Mouse (Mus musculus) adrenal gland, postnatal 4 days (tissue): ENCODE data around the gene Prkcsh. TPM values are rescaled to one million over a fixed set of nuclear protein-coding genes. Genes with fewer than 3 reads are reported as not detected.

Source experiments
- DNase-seq, 2 experiments: peaks; one replicate each; pipeline ENCODE4 v3.0.0; 2021 to 2022; ENCODE audit warnings: low spot score in 2 of 2, mixed read lengths in 2 of 2
- total RNA-seq, 2 experiments: library from RNA; stranded (reverse); gene quantifications; 2 replicates each; pipeline ENCODE4 v1.2.3; 2021

Prkcsh gene
- total RNA-seq, 2 experiments from 2014 or later: 148 to 155 TPM

DNA sequence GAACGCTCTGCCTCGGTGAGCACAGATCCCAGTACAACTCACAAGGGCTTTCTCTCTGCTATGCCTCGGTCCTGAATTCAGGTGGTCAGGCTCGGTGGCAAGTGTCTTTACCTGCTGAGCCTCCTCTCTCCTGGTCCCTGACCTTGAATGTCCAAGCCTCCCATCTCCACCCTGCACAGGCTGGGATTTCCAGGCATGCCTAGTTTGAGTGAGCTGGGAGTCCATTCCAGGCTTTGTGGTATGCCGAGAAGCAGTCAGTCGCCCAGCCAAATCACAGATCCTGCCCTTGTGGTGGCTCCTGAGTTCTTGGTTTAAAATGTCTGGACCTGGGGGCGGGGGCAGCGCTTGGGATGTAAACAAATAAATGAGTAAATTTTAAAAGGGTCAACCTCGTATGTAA lies 44.7 kb downstream of the Prkcsh start:
- DNase-seq: no peak

DNA sequence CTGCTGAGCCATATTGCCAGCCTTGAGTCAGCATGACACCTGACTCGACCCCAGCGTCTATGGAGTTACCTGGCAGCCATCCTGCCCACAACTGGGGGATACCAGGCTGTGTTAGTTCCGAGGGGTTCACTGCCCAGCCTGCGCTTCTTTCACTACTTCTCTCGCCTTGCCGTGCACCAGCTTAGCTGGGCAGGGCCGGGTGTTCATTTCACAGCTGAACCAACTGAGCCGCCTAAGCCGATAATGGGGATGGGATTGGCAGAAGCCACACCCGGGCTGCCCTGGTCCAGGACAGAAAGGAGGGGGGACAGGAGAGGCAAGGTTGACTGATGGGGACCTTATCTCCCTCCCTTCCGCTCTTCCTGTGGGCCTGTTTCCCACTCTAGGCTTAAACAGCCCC lies 46.7 kb downstream of the Prkcsh start:
- DNase-seq: no peak

DNA sequence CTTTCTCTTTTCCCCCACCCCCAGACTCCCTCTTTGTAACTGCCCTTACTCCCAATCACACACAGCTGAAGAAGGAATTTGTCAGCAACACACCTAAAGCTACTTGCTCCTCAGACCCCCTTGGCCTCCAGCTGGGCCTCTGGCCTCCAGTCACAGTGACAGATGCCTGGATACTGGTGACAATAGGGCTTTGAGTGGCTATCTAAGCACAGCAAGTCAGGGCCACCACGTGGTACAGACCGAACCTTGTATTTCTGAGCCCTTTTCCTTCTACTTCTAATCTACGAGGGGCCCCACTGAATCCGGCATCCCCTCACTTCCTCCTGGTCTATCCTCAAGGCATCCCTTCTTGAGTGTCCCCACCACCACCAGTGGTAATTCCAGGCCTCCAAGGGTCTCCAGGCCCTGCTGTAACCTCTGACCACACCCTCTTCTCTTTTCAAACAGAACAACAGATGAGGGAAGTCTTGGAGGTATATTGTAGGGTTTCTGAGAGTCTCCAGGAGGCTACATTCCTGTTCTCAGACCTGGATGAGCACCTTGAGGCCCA lies 47.2 kb downstream of the Prkcsh start:
- DNase-seq: no peak

DNA sequence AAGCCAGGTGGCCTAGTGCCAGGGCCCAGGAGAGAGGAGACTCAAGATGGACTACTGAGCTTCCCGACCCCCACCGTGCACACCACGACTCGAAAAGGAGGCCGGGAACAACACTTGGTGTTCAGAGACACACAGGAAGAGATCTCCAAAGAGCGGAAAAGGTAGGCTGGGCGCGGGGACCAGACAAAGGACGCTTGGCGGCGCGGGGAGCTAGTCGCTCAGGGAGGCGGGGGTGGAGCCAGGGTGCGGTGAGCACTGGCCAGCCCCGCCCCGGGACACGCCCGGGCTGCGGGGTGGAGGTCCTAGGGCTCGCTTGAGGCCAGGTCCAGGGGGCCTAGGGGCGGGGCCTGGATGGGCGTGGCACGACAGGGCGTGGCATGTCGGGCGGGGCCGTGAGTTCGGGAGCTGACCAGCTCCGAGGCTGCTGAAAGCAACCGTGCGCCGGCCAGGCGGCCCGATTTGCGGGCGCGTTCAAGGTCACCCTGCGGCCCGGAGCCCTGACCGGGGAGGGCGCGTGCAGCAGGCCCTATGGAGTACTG lies 47.8 kb downstream of the Prkcsh start:
- peak in 1 of 2 experiments; percentile 21 for DNase-seq

DNA sequence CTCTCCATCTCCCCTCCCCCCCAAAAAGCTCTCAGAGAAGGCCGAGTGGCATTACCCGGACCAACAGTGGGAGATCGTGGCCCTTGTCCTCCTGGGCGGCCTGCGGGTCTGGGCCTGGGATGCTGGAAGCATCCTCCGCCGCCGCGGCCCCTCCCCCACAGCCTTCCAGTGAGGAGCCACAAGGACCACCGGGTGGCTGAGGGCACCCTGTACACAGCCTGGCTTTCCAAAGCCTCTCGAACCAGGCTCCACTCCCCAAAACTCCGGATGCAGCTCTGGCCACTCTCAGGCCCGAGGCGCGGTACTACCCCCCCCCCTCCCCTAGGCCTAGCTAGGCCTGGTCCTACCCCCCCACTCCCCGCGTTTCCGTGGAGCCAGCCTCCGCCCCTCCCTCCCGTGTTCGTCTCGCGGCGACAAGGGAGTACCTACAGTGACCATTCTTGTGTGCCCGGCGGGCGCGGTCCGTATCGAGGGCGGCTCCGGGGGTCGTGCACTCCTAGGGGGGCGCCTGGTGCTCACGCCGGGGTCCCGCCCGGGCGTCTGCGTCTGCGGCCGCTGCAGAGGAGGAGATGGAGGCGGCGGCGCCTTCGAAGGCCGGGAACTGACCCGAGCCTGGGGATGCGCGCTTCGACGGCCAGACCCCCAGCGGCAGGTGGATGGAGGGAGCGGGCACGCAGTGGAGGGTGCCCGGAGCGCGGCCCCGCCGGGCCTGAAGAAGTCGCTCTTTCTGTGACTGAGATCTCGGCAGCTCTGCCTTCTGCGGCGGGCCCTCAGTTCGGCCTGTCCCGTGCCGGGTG lies 48.8 kb downstream of the Prkcsh start:
- no peak for DNase-seq

DNA sequence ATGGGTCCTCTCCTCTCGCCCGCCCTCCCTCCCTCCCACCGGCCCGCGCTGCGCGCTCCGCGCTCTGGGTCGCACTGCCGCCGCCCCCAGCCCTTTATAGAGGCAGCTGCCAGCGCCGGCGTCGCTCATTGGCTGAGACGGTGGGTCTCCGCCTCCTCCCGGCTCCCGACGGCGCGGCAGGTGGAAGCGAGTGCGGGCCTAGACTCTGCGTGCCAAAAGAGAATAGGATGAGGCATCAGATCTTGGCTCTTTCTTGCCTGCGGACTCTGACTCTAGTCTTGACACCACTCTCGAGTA lies 49.3 kb downstream of the Prkcsh start, which contains the start of gene Elavl3:
Gene Elavl3 (minus strand): TSS at position 66 of the 297 bp plus-strand sequence.
- no peak for DNase-seq

DNA sequence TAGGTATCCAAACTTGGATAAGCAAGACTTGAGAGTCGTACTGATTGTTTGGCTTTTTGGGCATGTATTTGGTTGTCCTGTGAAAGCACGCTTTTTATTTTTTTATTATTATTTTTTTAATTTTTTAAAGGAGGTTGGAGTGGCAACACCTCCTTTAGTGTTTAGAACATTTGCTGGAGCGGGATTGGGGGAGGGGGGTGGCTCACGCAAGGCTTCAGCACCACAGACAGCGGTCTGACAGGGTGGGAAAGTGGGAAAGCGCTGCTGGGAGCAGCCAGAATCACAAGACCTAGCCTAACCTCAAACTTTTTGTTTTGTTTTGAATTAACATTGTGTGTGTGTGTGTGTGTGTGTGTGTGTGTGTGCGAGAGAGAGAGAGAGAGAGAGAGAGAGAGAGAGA lies 51.1 kb downstream of the Prkcsh start:
- no peak for DNase-seq

DNA sequence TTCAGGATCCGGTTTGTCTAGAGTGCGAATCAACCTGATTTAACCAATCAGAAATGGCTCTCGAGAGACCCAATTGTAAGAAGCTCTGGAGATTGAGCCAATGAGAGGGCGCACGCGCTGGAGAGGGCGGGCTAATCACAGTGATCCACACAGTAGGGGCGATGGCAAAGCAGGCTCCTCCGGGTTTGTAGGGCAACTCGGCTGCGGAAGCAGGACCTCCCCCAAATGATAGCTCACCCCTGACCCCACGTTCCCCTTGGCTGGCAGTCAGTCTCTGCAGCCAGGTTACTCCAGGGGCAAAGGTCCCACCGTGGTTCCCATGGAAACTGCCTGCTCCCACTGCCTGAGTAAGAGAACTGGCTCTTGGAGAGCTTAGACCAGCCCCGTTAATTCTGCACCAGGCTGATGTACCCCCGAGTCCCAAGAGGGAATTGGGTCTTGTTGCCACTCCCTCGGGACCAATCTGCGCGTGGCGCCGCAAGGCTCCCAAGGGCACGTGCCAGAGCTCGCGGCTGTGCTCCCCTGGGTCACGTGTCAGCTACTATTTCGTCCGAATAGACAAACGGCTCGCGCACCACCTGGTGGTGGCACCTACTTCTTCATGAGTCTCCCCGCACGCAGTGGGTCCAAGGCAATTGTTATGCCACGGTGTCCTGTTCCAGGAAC lies 51.9 kb downstream of the Prkcsh start:
- DNase-seq: peak in 1 of 2 experiments; percentile 60

DNA sequence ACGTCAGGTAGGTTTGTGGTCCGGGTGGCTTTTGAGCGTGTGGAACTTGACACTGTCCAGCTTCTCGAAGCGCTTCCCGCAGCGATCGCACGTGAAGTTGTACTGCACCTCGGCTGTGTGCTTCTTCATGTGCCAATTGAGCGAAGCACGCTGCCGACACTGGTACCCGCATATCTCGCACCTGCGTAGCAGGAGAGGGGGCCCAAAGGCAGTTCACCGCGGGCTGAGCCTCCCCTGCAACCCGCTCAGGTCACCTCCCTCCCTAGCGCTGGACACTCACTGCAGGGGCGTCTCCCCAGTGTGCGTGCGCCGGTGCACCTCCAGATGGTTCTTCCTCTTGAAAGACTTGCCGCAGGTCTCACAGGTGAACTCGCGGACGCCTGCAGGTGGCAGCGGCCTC lies 53.1 kb downstream of the Prkcsh start:
- no peak for DNase-seq

DNA sequence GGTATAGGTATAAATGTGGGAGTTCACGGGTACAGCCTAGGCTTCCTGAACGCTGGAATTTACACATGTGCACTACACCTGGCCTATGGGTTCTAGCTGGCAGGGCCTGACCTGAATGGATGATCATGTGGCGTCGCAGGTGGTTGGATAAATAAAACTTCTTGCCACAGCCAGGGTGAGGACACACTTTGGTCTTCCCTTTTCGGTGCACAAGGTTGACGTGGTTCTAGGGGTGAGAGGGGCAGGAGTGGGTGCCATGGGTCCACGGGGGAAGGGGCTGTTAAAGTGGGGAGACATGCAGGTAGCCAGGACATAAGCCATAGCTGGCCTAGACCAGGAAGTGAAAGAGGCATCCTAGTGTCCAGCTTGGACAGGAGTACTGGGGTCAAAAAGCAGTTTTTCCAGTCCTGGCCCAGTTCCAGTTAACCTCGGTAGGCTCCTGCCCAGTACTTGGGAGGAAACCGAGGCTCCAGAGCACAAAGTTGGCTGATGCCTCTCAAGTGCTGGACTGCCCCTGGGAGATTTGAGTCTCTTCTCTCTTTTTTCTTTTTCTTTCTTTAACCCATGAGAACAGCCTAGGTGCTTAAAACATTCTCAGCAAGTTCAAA lies 53.8 kb downstream of the Prkcsh start:
- no peak for DNase-seq

DNA sequence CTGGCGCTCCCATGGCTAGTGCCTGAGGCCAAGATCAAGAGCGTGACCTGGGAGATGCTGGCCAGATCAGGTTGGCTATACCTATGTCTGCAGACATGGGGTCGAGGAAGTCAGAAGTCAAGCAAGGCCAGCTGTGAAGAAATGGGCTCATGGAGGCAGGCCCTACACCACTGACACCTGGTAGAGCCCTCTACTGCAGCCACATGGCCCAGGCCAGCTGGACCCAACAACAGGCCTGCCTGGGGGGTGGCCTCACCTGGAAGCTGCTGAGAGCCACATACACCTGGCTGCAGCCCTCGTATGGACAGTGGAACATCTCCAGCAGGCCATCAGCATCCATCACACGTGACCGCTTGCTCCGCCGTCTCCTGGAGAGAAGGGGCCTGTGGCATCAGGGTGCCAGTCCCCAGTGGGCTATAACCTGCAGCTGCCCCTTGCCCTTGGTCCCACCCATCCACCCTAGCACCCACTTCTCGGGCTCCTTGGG lies 54.5 kb downstream of the Prkcsh start:
- no peak for DNase-seq

DNA sequence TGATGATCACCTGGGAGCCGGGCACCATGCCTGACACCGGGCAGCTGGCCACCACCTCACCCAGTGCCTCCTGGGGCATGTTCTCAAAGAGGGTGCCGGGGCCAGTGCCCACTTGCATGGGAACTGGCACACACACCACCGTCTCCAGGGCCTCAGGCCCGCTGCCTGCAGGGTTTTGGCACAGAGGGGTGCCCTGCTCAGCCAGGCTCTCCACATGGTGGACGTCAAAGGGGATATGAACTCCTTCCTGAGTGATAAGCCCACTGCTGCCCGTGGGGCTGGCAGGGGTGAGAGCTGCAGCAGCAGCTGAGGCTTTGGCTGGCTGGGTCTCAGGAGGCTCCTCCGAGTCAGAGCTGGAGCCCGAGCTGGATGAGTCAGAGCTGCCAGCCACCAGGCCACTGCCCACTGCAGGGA lies 55.4 kb downstream of the Prkcsh start:
- DNase-seq: no peak

DNA sequence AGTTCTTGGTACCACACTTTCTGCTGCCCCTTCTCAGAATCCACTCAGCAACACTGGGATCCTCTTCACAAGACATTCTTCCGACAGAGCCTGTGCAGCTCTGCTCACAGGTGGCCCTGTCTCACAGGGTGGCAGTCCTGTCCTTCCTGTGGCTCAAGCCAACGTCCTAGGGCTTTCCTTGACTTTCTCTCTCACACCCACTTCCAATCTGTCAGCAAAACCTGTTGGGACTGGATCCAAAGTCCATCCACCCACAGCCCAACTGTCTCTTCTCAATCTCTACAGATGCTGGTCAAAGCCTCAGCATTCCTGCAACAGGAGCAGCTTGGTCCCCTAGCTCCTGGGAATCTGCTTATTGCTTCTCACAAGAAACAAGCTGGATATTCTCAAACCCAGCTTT lies 58.7 kb downstream of the Prkcsh start:
- DNase-seq: no peak

Other genes with a start within 250 kb of the Prkcsh start
- gene Spc24, start 242.5 kb upstream of the Prkcsh start, total RNA-seq: 10 to 100 TPM; 19.6 to 22.8 TPM
- gene Kank2, start 204.1 kb upstream of the Prkcsh start, total RNA-seq: 10 to 100 TPM; 52.5 to 57.4 TPM
- 1 to 10 TPM; 1.3 to 7.3 TPM for gene Angptl8, start 167.3 kb upstream of the Prkcsh start, total RNA-seq
- gene Dock6, start 150.2 kb upstream of the Prkcsh start, total RNA-seq: 10 to 100 TPM; 74.7 to 79.1 TPM
- gene Rab3d, start 84.6 kb upstream of the Prkcsh start, total RNA-seq: 10 to 100 TPM; 55.5 to 60.2 TPM
- 10 to 100 TPM; 13.3 to 14.2 TPM for gene Ccdc159, start 75.3 kb upstream of the Prkcsh start, total RNA-seq
- gene Tmem205, start 75.2 kb upstream of the Prkcsh start, total RNA-seq: 100 to 1,000 TPM; 242 to 269 TPM
- gene Plppr2, start 65.8 kb upstream of the Prkcsh start, total RNA-seq: 10 to 100 TPM; 39.4 to 41.6 TPM
- gene Swsap1, start 47.1 kb upstream of the Prkcsh start, total RNA-seq: 10 to 100 TPM; 15.9 to 16.1 TPM
- 10 to 100 TPM in 1 of 2 experiments, 1 to 10 TPM in 1; 7.7 to 10.2 TPM for gene Epor, start 39.3 kb upstream of the Prkcsh start, total RNA-seq
- 10 to 100 TPM; 26.1 to 36.2 TPM for gene Rgl3, start 13.4 kb upstream of the Prkcsh start, total RNA-seq
- 1 to 10 TPM; 1.4 to 2.0 TPM for gene Ccdc151, start 172 bp upstream of the Prkcsh start, total RNA-seq
- 1 to 10 TPM; 7.0 to 9.5 TPM for gene Elavl3, start 49.2 kb downstream of the Prkcsh start, total RNA-seq
- gene Gm49318, start 68.5 kb downstream of the Prkcsh start, total RNA-seq: not detected
- gene Zfp653, start 68.6 kb downstream of the Prkcsh start, total RNA-seq: 10 to 100 TPM; 14.5 to 16.5 TPM
- 10 to 100 TPM; 37.4 to 39.2 TPM for gene Ecsit, start 82.6 kb downstream of the Prkcsh start, total RNA-seq
- 1 to 10 TPM in 1 of 2 experiments, under 1 TPM in 1; 0.81 to 1.6 TPM for gene Cnn1, start 96.4 kb downstream of the Prkcsh start, total RNA-seq
- gene Elof1, start 114.4 kb downstream of the Prkcsh start, total RNA-seq: 10 to 100 TPM; 74.2 to 78.4 TPM
- gene Acp5, start 132.9 kb downstream of the Prkcsh start, total RNA-seq: 10 to 100 TPM; 12.9 to 13.0 TPM
- gene Pigyl, start 154.0 kb downstream of the Prkcsh start, total RNA-seq: 10 to 100 TPM; 55.8 to 62.3 TPM
- gene Zfp872, start 185.3 kb downstream of the Prkcsh start, total RNA-seq: 1 to 10 TPM in 1 of 2 experiments, under 1 TPM in 1; 0.90 to 1.5 TPM
- gene Zfp809, start 222.9 kb downstream of the Prkcsh start, total RNA-seq: 10 to 100 TPM; 36.9 to 39.5 TPM